Mouse (Mus musculus): ENCODE measurements around the gene Tfap2a. TPM values are rescaled to one million over a fixed set of nuclear protein-coding genes. Genes with fewer than 3 reads are reported as not detected.

The Tfap2a gene
- polyA plus RNA-seq, 1 experiment from 2014 or later: 7.3 TPM

GRCm38 (mm10) chr13:40712526-40712832, 25.7 kb downstream of the Tfap2a start:
- no peak overlapping the region for H3K9ac ChIP-seq (ENCODE audit: low read length)
- no peak overlapping the region for H3K4me3 ChIP-seq (ENCODE audit: low read depth, low read length)
- peaks cover 44% of the 10 kb centered on the region for H3K27me3 ChIP-seq (ENCODE audit: control insufficient read depth, insufficient read depth, low read length)
- H3K4me2 ChIP-seq (ENCODE audit: low read depth, severe bottlenecking): no peak overlapping the region
- ATAC-seq (ENCODE audit: insufficient number of reproducible peaks, low FRiP score, low TSS enrichment, low read depth): no peak
- no peaks in the 10 kb centered on the region for H3K9me3 ChIP-seq (ENCODE audit: control insufficient read depth, low read length)
- peak; percentile 26 for DNase-seq (ENCODE audit: low spot score)
- no peak overlapping the region for H3K27ac ChIP-seq (replicated peaks; ENCODE audit: low read depth, low read length)
- WGBS: 2% methylated on average over 4 of the region's 4 CpGs
- peaks cover 15% of the 10 kb centered on the region for H3K4me1 ChIP-seq (ENCODE audit: control insufficient read depth, insufficient read depth, low read length)
- no peaks in the 10 kb centered on the region for H3K36me3 ChIP-seq (ENCODE audit: control insufficient read depth, insufficient read depth, low read length)

- peaks cover 9% of the 10 kb centered on the region; the same call in 1 of the 2 replicates for H3K4me1 ChIP-seq (ENCODE audit: control insufficient read depth, insufficient read depth, low read length)
- H3K4me3 ChIP-seq (ENCODE audit: low read depth, low read length): no peak overlapping the region
- 1% methylated on average over 7 of the region's 7 CpGs for WGBS
- no peak overlapping the region for H3K4me2 ChIP-seq (ENCODE audit: low read depth, severe bottlenecking)
- no peaks in the 10 kb centered on the region for H3K9me3 ChIP-seq (ENCODE audit: control insufficient read depth, low read length)
- no peak overlapping the region for H3K9ac ChIP-seq (ENCODE audit: low read length)
- DNase-seq (ENCODE audit: low spot score) (peak; percentile 33), ATAC-seq (ENCODE audit: insufficient number of reproducible peaks, low FRiP score, low TSS enrichment, low read depth) (no peak)
- H3K27me3 ChIP-seq (ENCODE audit: control insufficient read depth, insufficient read depth, low read length): peaks cover 48% of the 10 kb centered on the region
- H3K27ac ChIP-seq (replicated peaks; ENCODE audit: low read depth, low read length): no peak overlapping the region
- H3K36me3 ChIP-seq (ENCODE audit: control insufficient read depth, insufficient read depth, low read length): no peaks in the 10 kb centered on the region
These were observed 26.3 kb downstream of the Tfap2a start for GRCm38 (mm10) chr13:40711661-40712525.

GRCm38 (mm10) chr13:40710062-40710342, 28.2 kb downstream of the Tfap2a start:
- WGBS: under 1% methylated on average over 11 of the region's 11 CpGs
- Histone ChIP-seq H3K27ac (replicated peaks; ENCODE audit: low read depth, low read length) (no peak overlapping the region), H3K36me3 (ENCODE audit: control insufficient read depth, insufficient read depth, low read length) (no peaks in the 10 kb centered on the region), H3K27me3 (ENCODE audit: control insufficient read depth, insufficient read depth, low read length) (peaks cover 65% of the 10 kb centered on the region), H3K4me2 (ENCODE audit: low read depth, severe bottlenecking) (no peak overlapping the region), H3K4me3 (ENCODE audit: low read depth, low read length) (no peak overlapping the region), H3K9me3 (ENCODE audit: control insufficient read depth, low read length) (no peaks in the 10 kb centered on the region), H3K4me1 (ENCODE audit: control insufficient read depth, insufficient read depth, low read length) (peaks cover 15% of the 10 kb centered on the region), H3K9ac (ENCODE audit: low read length) (no peak overlapping the region)
- peak; percentile 54 for DNase-seq (ENCODE audit: low spot score)
- ATAC-seq (ENCODE audit: insufficient number of reproducible peaks, low FRiP score, low TSS enrichment, low read depth): no peak

GRCm38 (mm10) chr13:40709321-40710061, 28.7 kb downstream of the Tfap2a start:
- H3K27ac ChIP-seq (replicated peaks; ENCODE audit: low read depth, low read length): no peak overlapping the region
- 1% methylated on average over 21 of the region's 21 CpGs for WGBS
- H3K27me3 ChIP-seq (ENCODE audit: control insufficient read depth, insufficient read depth, low read length): peaks cover 69% of the 10 kb centered on the region
- no peak overlapping the region for H3K4me3 ChIP-seq (ENCODE audit: low read depth, low read length)
- no peak overlapping the region for H3K9ac ChIP-seq (ENCODE audit: low read length)
- ATAC-seq (ENCODE audit: insufficient number of reproducible peaks, low FRiP score, low TSS enrichment, low read depth): no peak
- DNase-seq (ENCODE audit: low spot score): peak; percentile 53
- H3K4me2 ChIP-seq (ENCODE audit: low read depth, severe bottlenecking): peak overlapping the region; percentile 34; the same call in 1 of the 2 replicates
- no peaks in the 10 kb centered on the region for H3K36me3 ChIP-seq (ENCODE audit: control insufficient read depth, insufficient read depth, low read length)
- peaks cover 17% of the 10 kb centered on the region for H3K4me1 ChIP-seq (ENCODE audit: control insufficient read depth, insufficient read depth, low read length)
- H3K9me3 ChIP-seq (ENCODE audit: control insufficient read depth, low read length): no peaks in the 10 kb centered on the region

- peak; percentile 60 for DNase-seq (ENCODE audit: low spot score)
- no peak overlapping the region for H3K4me3 ChIP-seq (ENCODE audit: low read depth, low read length)
- ATAC-seq (ENCODE audit: insufficient number of reproducible peaks, low FRiP score, low TSS enrichment, low read depth): no peak
- WGBS: under 1% methylated on average over 26 of the region's 26 CpGs
- no peak overlapping the region for H3K9ac ChIP-seq (ENCODE audit: low read length)
- peaks cover 17% of the 10 kb centered on the region for H3K4me1 ChIP-seq (ENCODE audit: control insufficient read depth, insufficient read depth, low read length)
- H3K27me3 ChIP-seq (ENCODE audit: control insufficient read depth, insufficient read depth, low read length): peaks cover 74% of the 10 kb centered on the region
- peak overlapping the region; percentile 34 for H3K4me2 ChIP-seq (ENCODE audit: low read depth, severe bottlenecking)
- no peak overlapping the region for H3K27ac ChIP-seq (replicated peaks; ENCODE audit: low read depth, low read length)
- no peaks in the 10 kb centered on the region for H3K9me3 ChIP-seq (ENCODE audit: control insufficient read depth, low read length)
- no peaks in the 10 kb centered on the region for H3K36me3 ChIP-seq (ENCODE audit: control insufficient read depth, insufficient read depth, low read length)
These were observed 29.3 kb downstream of the Tfap2a start for GRCm38 (mm10) chr13:40708913-40709312.

GRCm38 (mm10) chr13:40708271-40708670, 29.9 kb downstream of the Tfap2a start:
- ATAC-seq (ENCODE audit: insufficient number of reproducible peaks, low FRiP score, low TSS enrichment, low read depth) (no peak), DNase-seq (ENCODE audit: low spot score) (peak; percentile 30)
- Histone ChIP-seq H3K4me1 (ENCODE audit: control insufficient read depth, insufficient read depth, low read length) (peaks cover 17% of the 10 kb centered on the region), H3K9ac (ENCODE audit: low read length) (no peak overlapping the region), H3K4me3 (ENCODE audit: low read depth, low read length) (no peak overlapping the region), H3K36me3 (ENCODE audit: control insufficient read depth, insufficient read depth, low read length) (no peaks in the 10 kb centered on the region), H3K9me3 (ENCODE audit: control insufficient read depth, low read length) (no peaks in the 10 kb centered on the region), H3K4me2 (ENCODE audit: low read depth, severe bottlenecking) (no peak overlapping the region), H3K27me3 (ENCODE audit: control insufficient read depth, insufficient read depth, low read length) (peaks cover 79% of the 10 kb centered on the region), H3K27ac (replicated peaks; ENCODE audit: low read depth, low read length) (no peak overlapping the region)
- 2% methylated on average over 5 of the region's 5 CpGs for WGBS

GRCm38 (mm10) chr13:40707646-40708045, 30.5 kb downstream of the Tfap2a start:
- no peak overlapping the region for H3K4me3 ChIP-seq (ENCODE audit: low read depth, low read length)
- H3K27ac ChIP-seq (replicated peaks; ENCODE audit: low read depth, low read length): no peak overlapping the region
- no peaks in the 10 kb centered on the region for H3K9me3 ChIP-seq (ENCODE audit: control insufficient read depth, low read length)
- H3K4me1 ChIP-seq (ENCODE audit: control insufficient read depth, insufficient read depth, low read length): peaks cover 17% of the 10 kb centered on the region
- H3K27me3 ChIP-seq (ENCODE audit: control insufficient read depth, insufficient read depth, low read length): peaks cover 86% of the 10 kb centered on the region
- peak; percentile 21 for DNase-seq (ENCODE audit: low spot score)
- H3K36me3 ChIP-seq (ENCODE audit: control insufficient read depth, insufficient read depth, low read length): no peaks in the 10 kb centered on the region
- WGBS: 5% methylated on average over 3 of the region's 3 CpGs
- no peak overlapping the region for H3K9ac ChIP-seq (ENCODE audit: low read length)
- H3K4me2 ChIP-seq (ENCODE audit: low read depth, severe bottlenecking): no peak overlapping the region
- ATAC-seq (ENCODE audit: insufficient number of reproducible peaks, low FRiP score, low TSS enrichment, low read depth): no peak

- no peak overlapping the region for H3K9ac ChIP-seq (ENCODE audit: low read length)
- 2% methylated on average over 5 of the region's 5 CpGs for WGBS
- peaks cover 83% of the 10 kb centered on the region for H3K27me3 ChIP-seq (ENCODE audit: control insufficient read depth, insufficient read depth, low read length)
- no peak overlapping the region for H3K4me3 ChIP-seq (ENCODE audit: low read depth, low read length)
- ATAC-seq (ENCODE audit: insufficient number of reproducible peaks, low FRiP score, low TSS enrichment, low read depth) (no peak), DNase-seq (ENCODE audit: low spot score) (peak; percentile 29)
- peaks cover 19% of the 10 kb centered on the region for H3K4me1 ChIP-seq (ENCODE audit: control insufficient read depth, insufficient read depth, low read length)
- H3K9me3 ChIP-seq (ENCODE audit: control insufficient read depth, low read length): no peaks in the 10 kb centered on the region
- H3K36me3 ChIP-seq (ENCODE audit: control insufficient read depth, insufficient read depth, low read length): no peaks in the 10 kb centered on the region
- no peak overlapping the region for H3K27ac ChIP-seq (replicated peaks; ENCODE audit: low read depth, low read length)
- H3K4me2 ChIP-seq (ENCODE audit: low read depth, severe bottlenecking): no peak overlapping the region
These were observed 31.6 kb downstream of the Tfap2a start for GRCm38 (mm10) chr13:40706612-40707011.

All from limb, embryonic 11.5 days (tissue).